Mouse (Mus musculus) liver, embryonic 15.5 days (tissue): Measurements from ENCODE around the gene Vstm2l. TPM values are rescaled to one million over a fixed set of nuclear protein-coding genes. Genes with fewer than 3 reads are reported as not detected.

Experiments
- ATAC-seq: fragments of 200-750 bp; cut with Nextera tagmentation; 2 replicates; pipeline ENCODE4 v1.8.0; 2017; ENCODE audit warnings: moderate number of reproducible peaks, mild to moderate bottlenecking, moderate library complexity; ENCODE audit not compliant: insufficient read depth
- H3K27ac ChIP-seq: fragments of 300-500 bp; sonication (generic); replicated peaks from 2 replicates; pipeline ENCODE4 v1.5.1; 2015; ENCODE audit warnings: mild to moderate bottlenecking, inconsistent platforms
- H3K27me3 ChIP-seq: fragments of 300-500 bp; sonication (generic); 2 replicates; pipeline ENCODE4 v1.6.1; 2015; ENCODE audit warnings: mild to moderate bottlenecking, inconsistent platforms
- H3K36me3 ChIP-seq: fragments of 300-500 bp; sonication (generic); replicated peaks from 2 replicates; pipeline ENCODE4 v1.6.1; 2015; ENCODE audit warnings: moderate library complexity, mild to moderate bottlenecking, inconsistent platforms
- H3K4me1 ChIP-seq: fragments of 300-500 bp; sonication (generic); replicated peaks from 2 replicates; pipeline ENCODE4 v1.6.1; 2015; ENCODE audit warnings: inconsistent platforms
- H3K4me2 ChIP-seq: fragments of 300-500 bp; sonication (generic); 2 replicates; pipeline ENCODE4 v1.6.1; 2015; ENCODE audit warnings: moderate library complexity, mild to moderate bottlenecking, inconsistent platforms
- H3K4me3 ChIP-seq: fragments of 300-500 bp; sonication (generic); replicated peaks from 2 replicates; pipeline ENCODE4 v1.5.1; 2015; ENCODE audit warnings: mild to moderate bottlenecking, inconsistent platforms
- H3K9ac ChIP-seq: fragments of 300-500 bp; sonication (generic); 2 replicates; pipeline ENCODE4 v1.6.1; 2015; ENCODE audit warnings: moderate library complexity, mild to moderate bottlenecking, inconsistent platforms
- H3K9me3 ChIP-seq: fragments of 300-500 bp; sonication (generic); replicated peaks from 2 replicates; pipeline ENCODE4 v1.6.1; 2016; ENCODE audit warnings: inconsistent platforms
- WGBS: fragments of 180-500 bp; shearing (Covaris S2); methylation state at CpG from one replicate; pipeline ENCODE4 v1.1.7; 2015; ENCODE audit warnings: mixed read lengths; ENCODE audit not compliant: insufficient replicate concordance; 5-methylcytosine and 5-hydroxymethylcytosine counted together
- polyA plus RNA-seq: library from polyadenylated mRNA; unstranded; fragments of >200 nt; fragmentation: Nextera tagmentation; extraction: Ambion mirVana; gene quantifications from 2 replicates; pipeline ENCODE4 v1.2.1, GENCODE M21; 2015

Gene Vstm2l
- polyA plus RNA-seq: not detected in 2 replicates

GRCm38 (mm10) chr2:157914105-157914764 lies at the start of gene Vstm2l:
TSS of gene Vstm2l (plus strand) at chr2:157914653.
- no peaks in the 10 kb centered on the region for H3K9me3 ChIP-seq
- H3K9ac ChIP-seq: no peak within 1 kb of the TSS
- WGBS: 4% methylated on average over 59 of the region's 62 CpGs
- H3K4me1 ChIP-seq: no peaks in the 10 kb centered on the region
- no peaks in the 10 kb centered on the region for H3K36me3 ChIP-seq
- H3K4me3 ChIP-seq: no peak within 1 kb of the TSS
- no peak within 1 kb of the TSS for H3K27ac ChIP-seq
- peaks cover 52% of the 10 kb centered on the region for H3K27me3 ChIP-seq
- ATAC-seq: no peak
- no peak within 1 kb of the TSS for H3K4me2 ChIP-seq

- Histone ChIP-seq H3K27me3 (no peaks in the 10 kb centered on the region), H3K36me3 (no peaks in the 10 kb centered on the region), H3K4me1 (no peaks in the 10 kb centered on the region), H3K9ac (no peak overlapping the region), H3K27ac (no peak overlapping the region), H3K9me3 (no peaks in the 10 kb centered on the region), H3K4me2 (no peak overlapping the region), H3K4me3 (no peak overlapping the region)
- 72% methylated on average over 3 of the region's 3 CpGs for WGBS
- ATAC-seq: no peak
These were observed 47.3 kb upstream of the Vstm2l start for GRCm38 (mm10) chr2:157867126-157867525.

- ATAC-seq: no peak
- Histone ChIP-seq H3K9ac (no peak overlapping the region), H3K4me1 (no peaks in the 10 kb centered on the region), H3K9me3 (no peaks in the 10 kb centered on the region), H3K27me3 (no peaks in the 10 kb centered on the region), H3K36me3 (no peaks in the 10 kb centered on the region), H3K4me2 (no peak overlapping the region), H3K27ac (no peak overlapping the region), H3K4me3 (no peak overlapping the region)
- WGBS: 81% methylated on average over 6 of the region's 6 CpGs
These were observed 44.2 kb upstream of the Vstm2l start for GRCm38 (mm10) chr2:157870247-157870646.

- no peaks in the 10 kb centered on the region for H3K27me3 ChIP-seq
- H3K36me3 ChIP-seq: no peaks in the 10 kb centered on the region
- H3K27ac ChIP-seq: no peak overlapping the region
- H3K4me1 ChIP-seq: no peaks in the 10 kb centered on the region
- no peaks in the 10 kb centered on the region for H3K9me3 ChIP-seq
- H3K4me3 ChIP-seq: no peak overlapping the region
- H3K9ac ChIP-seq: no peak overlapping the region
- no peak for ATAC-seq
- H3K4me2 ChIP-seq: no peak overlapping the region
- WGBS: 57% methylated on average over 6 of the region's 6 CpGs
These were observed 41.2 kb upstream of the Vstm2l start for GRCm38 (mm10) chr2:157873223-157873622.

GRCm38 (mm10) chr2:157873691-157874090 lies 40.8 kb upstream of the Vstm2l start:
- Histone ChIP-seq H3K27me3 (no peaks in the 10 kb centered on the region), H3K36me3 (no peaks in the 10 kb centered on the region), H3K4me1 (no peaks in the 10 kb centered on the region), H3K4me2 (no peak overlapping the region), H3K9me3 (no peaks in the 10 kb centered on the region), H3K27ac (no peak overlapping the region), H3K9ac (0 out of 2 replicates have a peak overlapping the region, but pooled peaks have one; percentile 15), H3K4me3 (no peak overlapping the region)
- no peak for ATAC-seq
- WGBS: 66% methylated on average over 1 of the region's 1 CpGs

- Histone ChIP-seq H3K27me3 (no peaks in the 10 kb centered on the region), H3K4me3 (no peak overlapping the region), H3K27ac (no peak overlapping the region), H3K9ac (no peak overlapping the region), H3K4me2 (no peak overlapping the region), H3K4me1 (no peaks in the 10 kb centered on the region), H3K9me3 (no peaks in the 10 kb centered on the region), H3K36me3 (no peaks in the 10 kb centered on the region)
- 72% methylated on average over 8 of the region's 8 CpGs for WGBS
- ATAC-seq: no peak
These were observed 39.3 kb upstream of the Vstm2l start for GRCm38 (mm10) chr2:157875111-157875510.

DNA sequence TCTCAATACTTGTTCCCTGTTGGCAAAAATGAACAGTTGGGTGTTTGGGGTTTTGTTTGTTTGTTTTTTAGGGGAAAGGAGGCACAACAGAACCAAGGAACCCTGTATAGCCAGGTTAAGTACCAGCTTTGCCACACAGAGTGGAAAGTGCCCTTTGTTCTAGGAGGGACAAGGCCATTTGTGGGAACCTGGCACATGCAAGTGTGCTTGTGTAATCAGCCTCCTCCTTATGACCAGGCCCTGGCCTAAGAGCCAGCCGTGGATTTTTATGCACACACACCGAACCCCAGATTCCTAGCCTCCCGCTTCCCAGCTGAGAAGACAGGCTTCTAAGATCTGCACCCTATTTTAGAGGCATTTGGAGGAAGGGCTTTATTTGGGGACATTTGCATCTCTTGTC lies 37.1 kb upstream of the Vstm2l start:
- Histone ChIP-seq H3K4me3 (no peak overlapping the region), H3K9me3 (no peaks in the 10 kb centered on the region), H3K27me3 (no peaks in the 10 kb centered on the region), H3K4me1 (no peaks in the 10 kb centered on the region), H3K4me2 (no peak overlapping the region), H3K27ac (no peak overlapping the region), H3K36me3 (no peaks in the 10 kb centered on the region), H3K9ac (no peak overlapping the region)
- WGBS: 73% methylated on average over 3 of the region's 3 CpGs
- no peak for ATAC-seq

DNA sequence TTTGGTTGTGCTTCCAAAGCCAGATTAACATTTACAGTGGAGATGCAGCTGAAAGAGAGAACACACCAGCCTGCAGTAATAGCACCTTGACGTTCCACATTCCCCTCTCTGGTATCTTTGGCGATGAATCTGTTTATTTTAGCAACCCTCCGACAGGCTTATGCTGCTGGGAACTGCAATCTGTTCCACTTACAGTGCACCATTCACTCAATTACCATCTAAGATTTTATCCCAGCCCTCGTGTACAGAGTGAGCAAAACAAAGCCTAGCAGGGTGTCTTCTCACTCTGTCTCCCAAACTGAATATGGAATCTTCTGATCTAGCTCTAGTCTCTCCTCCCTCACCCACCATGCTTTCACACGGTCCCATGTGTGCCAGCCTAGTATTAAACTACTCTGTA lies 36.5 kb upstream of the Vstm2l start:
- Histone ChIP-seq H3K27me3 (no peaks in the 10 kb centered on the region), H3K9ac (no peak overlapping the region), H3K27ac (no peak overlapping the region), H3K9me3 (no peaks in the 10 kb centered on the region), H3K4me2 (no peak overlapping the region), H3K36me3 (no peaks in the 10 kb centered on the region), H3K4me3 (no peak overlapping the region), H3K4me1 (no peaks in the 10 kb centered on the region)
- no peak for ATAC-seq
- 50% methylated on average over 5 of the region's 5 CpGs for whole genome bisulfite sequencing

DNA sequence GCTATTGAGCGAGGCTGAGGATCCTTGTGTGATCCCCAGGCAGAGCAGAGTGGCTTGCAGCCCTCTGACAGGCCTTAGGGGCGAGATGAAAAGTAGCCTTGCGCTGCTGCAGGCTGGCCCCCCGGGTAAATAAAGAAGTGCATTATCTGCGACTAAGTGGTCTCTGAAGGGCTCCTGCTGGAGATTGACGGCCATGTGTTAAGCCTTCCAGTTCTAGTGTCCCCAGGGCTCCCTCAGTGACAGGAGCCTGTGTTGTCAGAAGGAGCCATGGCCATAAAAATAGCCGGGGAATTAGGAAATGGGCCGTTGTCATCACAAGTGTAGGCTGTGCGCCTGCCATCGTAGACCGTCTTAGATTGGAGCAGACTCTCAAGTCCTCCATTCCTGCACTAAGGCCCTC lies 32.5 kb upstream of the Vstm2l start:
- H3K4me2 ChIP-seq: no peak overlapping the region
- WGBS: 62% methylated on average over 11 of the region's 11 CpGs
- no peak overlapping the region for H3K4me3 ChIP-seq
- no peak for ATAC-seq
- peaks cover 4% of the 10 kb centered on the region; the same call in 1 of the 2 replicates for H3K36me3 ChIP-seq
- H3K4me1 ChIP-seq: no peaks in the 10 kb centered on the region
- H3K9ac ChIP-seq: no peak overlapping the region
- no peak overlapping the region for H3K27ac ChIP-seq
- H3K9me3 ChIP-seq: no peaks in the 10 kb centered on the region
- no peaks in the 10 kb centered on the region for H3K27me3 ChIP-seq

DNA sequence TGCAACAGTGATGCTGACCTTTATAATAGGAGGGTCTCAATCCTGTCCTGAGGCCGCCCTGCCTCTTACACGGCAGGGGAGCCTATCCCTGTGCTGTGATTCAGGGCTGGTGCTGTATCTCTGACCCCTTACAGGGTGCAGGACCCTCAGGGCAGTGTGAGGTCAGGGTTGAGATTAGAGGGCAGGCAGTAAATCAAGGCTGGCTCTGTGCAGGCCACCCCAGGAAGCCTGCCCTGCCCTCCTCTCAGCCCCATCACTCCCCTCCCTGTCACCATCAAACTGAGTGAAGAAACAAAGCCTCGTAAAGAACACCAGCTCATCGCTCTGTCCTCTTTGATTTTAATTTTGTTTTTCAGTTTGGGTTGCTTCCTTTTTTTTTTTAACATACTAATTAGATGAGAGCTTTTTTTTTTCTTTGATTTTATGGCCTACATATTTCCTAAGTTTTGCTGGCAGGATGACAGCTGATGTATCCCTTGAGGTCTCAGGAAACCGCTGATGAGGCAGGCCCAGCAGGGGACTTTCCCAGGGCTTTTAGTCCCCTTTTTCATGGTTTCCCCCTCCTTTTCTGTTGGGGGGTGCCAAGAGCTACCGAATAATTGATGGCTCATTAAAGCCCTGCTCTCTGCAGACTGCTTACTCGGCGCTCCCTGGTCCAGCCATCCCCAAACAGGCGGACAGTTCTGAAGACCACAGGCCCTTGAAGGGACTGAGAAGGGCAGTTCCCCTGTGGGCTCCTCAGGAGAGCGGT lies 27.0 kb upstream of the Vstm2l start:
- no peak overlapping the region for H3K4me3 ChIP-seq
- WGBS: 58% methylated on average over 10 of the region's 10 CpGs
- H3K4me2 ChIP-seq: no peak overlapping the region
- no peaks in the 10 kb centered on the region for H3K27me3 ChIP-seq
- no peaks in the 10 kb centered on the region for H3K4me1 ChIP-seq
- H3K36me3 ChIP-seq: peaks cover 4% of the 10 kb centered on the region; the same call in 1 of the 2 replicates
- no peak for ATAC-seq
- no peaks in the 10 kb centered on the region for H3K9me3 ChIP-seq
- H3K9ac ChIP-seq: no peak overlapping the region
- H3K27ac ChIP-seq: no peak overlapping the region

DNA sequence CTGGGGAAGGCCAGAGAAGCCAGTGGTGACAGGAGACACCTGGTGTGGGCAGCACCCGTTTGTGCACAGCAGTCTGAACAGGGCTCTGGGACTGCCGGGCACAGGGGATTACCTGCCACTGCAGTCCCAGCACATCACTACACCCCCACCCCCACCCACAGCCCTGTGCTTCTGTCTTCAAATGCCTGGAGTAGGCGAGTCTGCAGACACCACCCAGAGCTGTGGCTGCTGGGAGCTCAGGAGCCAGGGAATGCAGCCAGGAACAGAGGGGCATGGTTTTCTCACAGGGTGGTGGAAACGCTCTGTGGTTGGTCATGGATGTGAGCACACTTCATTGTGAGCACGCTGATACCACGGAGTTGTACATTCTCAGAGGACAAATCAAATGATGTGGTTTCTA lies 23.3 kb upstream of the Vstm2l start:
- Histone ChIP-seq H3K36me3 (no peaks in the 10 kb centered on the region), H3K27ac (no peak overlapping the region), H3K4me3 (no peak overlapping the region), H3K4me1 (no peaks in the 10 kb centered on the region), H3K9me3 (no peaks in the 10 kb centered on the region), H3K4me2 (no peak overlapping the region), H3K9ac (no peak overlapping the region), H3K27me3 (no peaks in the 10 kb centered on the region)
- WGBS: 59% methylated on average over 6 of the region's 6 CpGs
- ATAC-seq: no peak
